Mouse (Mus musculus) liver, embryonic 16.5 days (tissue): ENCODE measurements at regions not wholly inside any gene's neighbourhood (a gene's known extent, or its start where the extent isn't known, plus 50 kb on each side); places are given as distances from the start of the nearest gene placed in this dataset.

ENCODE experiments used
- ATAC-seq: fragments of 200-750 bp; cut with Nextera tagmentation; 2 replicates; pipeline ENCODE4 v1.8.0; 2017; ENCODE audit warnings: low read depth, mild to moderate bottlenecking, moderate number of reproducible peaks, moderate library complexity
- H3K27ac ChIP-seq: fragments of 300-500 bp; sonication (generic); 2 replicates; pipeline ENCODE4 v1.5.1; 2014; ENCODE audit warnings: mild to moderate bottlenecking, low read length
- H3K27me3 ChIP-seq: fragments of 300-500 bp; sonication (generic); 2 replicates; pipeline ENCODE4 v1.6.1; 2014; ENCODE audit warnings: low read depth, low read length, mixed read lengths; ENCODE audit not compliant: control insufficient read depth, insufficient read depth
- H3K36me3 ChIP-seq: fragments of 300-500 bp; sonication (generic); 2 replicates; pipeline ENCODE4 v1.6.1; 2014; ENCODE audit warnings: mild to moderate bottlenecking; ENCODE audit not compliant: control insufficient read depth, insufficient read depth
- H3K4me1 ChIP-seq: fragments of 300-500 bp; sonication (generic); 2 replicates; pipeline ENCODE4 v1.6.1; 2014; ENCODE audit warnings: low read depth, low read length, mixed read lengths; ENCODE audit not compliant: control insufficient read depth
- H3K4me2 ChIP-seq: fragments of 300-500 bp; sonication (generic); 2 replicates; pipeline ENCODE4 v1.6.1; 2014; ENCODE audit warnings: low read depth, low read length, mixed read lengths
- H3K4me3 ChIP-seq: fragments of 300-500 bp; sonication (generic); 2 replicates; pipeline ENCODE4 v1.5.1; 2014; ENCODE audit warnings: low read depth, mild to moderate bottlenecking, low read length
- H3K9ac ChIP-seq: fragments of 300-500 bp; sonication (generic); 2 replicates; pipeline ENCODE4 v1.6.1; 2014; ENCODE audit warnings: low read depth, low read length
- H3K9me3 ChIP-seq: fragments of 300-500 bp; sonication (generic); replicated peaks from 2 replicates; pipeline ENCODE4 v1.6.1; 2016; ENCODE audit warnings: low read length; ENCODE audit not compliant: control insufficient read depth
- WGBS: fragments of 180-500 bp; shearing (Covaris S2); extraction: QIAGEN DNeasy Blood & Tissue Kit; methylation state at CpG from one replicate; pipeline ENCODE4 v1.1.7; 2014; ENCODE audit not compliant: insufficient replicate concordance; 5-methylcytosine and 5-hydroxymethylcytosine counted together

- WGBS = 55% methylated on average over 3 of the region's 3 CpGs
- Histone ChIP-seq H3K27ac (no peak overlapping the region), H3K27me3 (no peaks in the 10 kb centered on the region), H3K4me3 (no peak overlapping the region), H3K4me1 (no peaks in the 10 kb centered on the region), H3K9me3 (no peaks in the 10 kb centered on the region), H3K9ac (no peak overlapping the region), H3K36me3 (no peaks in the 10 kb centered on the region), H3K4me2 (no peak overlapping the region)
- ATAC-seq = no peak
Measured at GRCm38 (mm10) chr2:161362325-161362724, 253.4 kb upstream of the Chd6 start.

GRCm38 (mm10) chr2:161349110-161349509 lies 240.2 kb upstream of the Chd6 start:
- Histone ChIP-seq H3K9me3 (no peaks in the 10 kb centered on the region), H3K4me2 (no peak overlapping the region), H3K4me1 (no peaks in the 10 kb centered on the region), H3K4me3 (no peak overlapping the region), H3K27me3 (no peaks in the 10 kb centered on the region), H3K36me3 (no peaks in the 10 kb centered on the region), H3K9ac (no peak overlapping the region), H3K27ac (no peak overlapping the region)
- WGBS = 37% methylated on average over 4 of the region's 4 CpGs
- no peak for ATAC-seq

GRCm38 (mm10) chr2:161344018-161344417 lies 235.1 kb upstream of the Chd6 start:
- no peak overlapping the region for H3K9ac ChIP-seq
- no peak for ATAC-seq
- H3K4me1 ChIP-seq = no peaks in the 10 kb centered on the region; the same call in 1 of the 2 replicates
- H3K9me3 ChIP-seq = no peaks in the 10 kb centered on the region
- no peak overlapping the region for H3K27ac ChIP-seq
- no peaks in the 10 kb centered on the region for H3K36me3 ChIP-seq
- no peak overlapping the region for H3K4me3 ChIP-seq
- H3K27me3 ChIP-seq = no peaks in the 10 kb centered on the region
- WGBS = 60% methylated on average over 2 of the region's 2 CpGs
- no peak overlapping the region for H3K4me2 ChIP-seq

GRCm38 (mm10) chr2:161342648-161343047 lies 233.8 kb upstream of the Chd6 start:
- H3K9me3 ChIP-seq = no peaks in the 10 kb centered on the region
- no peak overlapping the region for H3K27ac ChIP-seq
- H3K4me3 ChIP-seq = no peak overlapping the region
- H3K4me1 ChIP-seq = no peaks in the 10 kb centered on the region; the same call in 1 of the 2 replicates
- peak; percentile 75 for ATAC-seq
- H3K9ac ChIP-seq = no peak overlapping the region
- H3K27me3 ChIP-seq = no peaks in the 10 kb centered on the region
- no peaks in the 10 kb centered on the region for H3K36me3 ChIP-seq
- H3K4me2 ChIP-seq = no peak overlapping the region
- WGBS = 53% methylated on average over 2 of the region's 2 CpGs

GRCm38 (mm10) chr2:161341368-161341891 lies 232.6 kb upstream of the Chd6 start:
- WGBS = 10% methylated on average over 11 of the region's 11 CpGs
- Histone ChIP-seq H3K36me3 (no peaks in the 10 kb centered on the region), H3K4me3 (peak overlapping the region; percentile 1; the same call in 1 of the 2 replicates), H3K4me1 (no peaks in the 10 kb centered on the region; the same call in 1 of the 2 replicates), H3K4me2 (peak overlapping the region; percentile 8), H3K9me3 (no peaks in the 10 kb centered on the region), H3K9ac (no peak overlapping the region), H3K27me3 (no peaks in the 10 kb centered on the region), H3K27ac (no peak overlapping the region; the same call in 1 of the 2 replicates)
- ATAC-seq = peak; percentile 75

- Histone ChIP-seq H3K9me3 (no peaks in the 10 kb centered on the region), H3K27me3 (no peaks in the 10 kb centered on the region), H3K4me3 (no peak overlapping the region), H3K4me2 (no peak overlapping the region), H3K4me1 (no peaks in the 10 kb centered on the region; the same call in 1 of the 2 replicates), H3K36me3 (no peaks in the 10 kb centered on the region), H3K27ac (no peak overlapping the region), H3K9ac (no peak overlapping the region)
- 63% methylated on average over 9 of the region's 9 CpGs for WGBS
- no peak for ATAC-seq
Measured at GRCm38 (mm10) chr2:161340291-161340690, 231.4 kb upstream of the Chd6 start.

- Histone ChIP-seq H3K4me2 (no peak overlapping the region), H3K9me3 (no peaks in the 10 kb centered on the region), H3K4me1 (no peaks in the 10 kb centered on the region; the same call in 1 of the 2 replicates), H3K27ac (no peak overlapping the region), H3K4me3 (no peak overlapping the region), H3K9ac (no peak overlapping the region), H3K27me3 (no peaks in the 10 kb centered on the region), H3K36me3 (no peaks in the 10 kb centered on the region)
- no peak for ATAC-seq
- WGBS = 23% methylated on average over 14 of the region's 14 CpGs
Measured at GRCm38 (mm10) chr2:161339327-161340001, 230.6 kb upstream of the Chd6 start.

GRCm38 (mm10) chr2:161338953-161339326 lies 230.1 kb upstream of the Chd6 start:
- Histone ChIP-seq H3K36me3 (no peaks in the 10 kb centered on the region), H3K9me3 (no peaks in the 10 kb centered on the region), H3K4me1 (no peaks in the 10 kb centered on the region; the same call in 1 of the 2 replicates), H3K4me3 (no peak overlapping the region), H3K27ac (no peak overlapping the region), H3K9ac (no peak overlapping the region), H3K27me3 (no peaks in the 10 kb centered on the region), H3K4me2 (no peak overlapping the region)
- 20% methylated on average over 3 of the region's 3 CpGs for WGBS
- ATAC-seq = no peak

GRCm38 (mm10) chr2:161332653-161333052 lies 223.8 kb upstream of the Chd6 start:
- H3K4me2 ChIP-seq = no peak overlapping the region
- H3K4me3 ChIP-seq = no peak overlapping the region
- H3K9ac ChIP-seq = no peak overlapping the region
- H3K36me3 ChIP-seq = no peaks in the 10 kb centered on the region
- 35% methylated on average over 2 of the region's 2 CpGs for WGBS
- H3K27ac ChIP-seq = no peak overlapping the region
- H3K9me3 ChIP-seq = no peaks in the 10 kb centered on the region
- H3K4me1 ChIP-seq = no peaks in the 10 kb centered on the region
- ATAC-seq = no peak
- H3K27me3 ChIP-seq = no peaks in the 10 kb centered on the region
